Mouse (Mus musculus): ENCODE results near the gene 3110082I17Rik.

DNA sequence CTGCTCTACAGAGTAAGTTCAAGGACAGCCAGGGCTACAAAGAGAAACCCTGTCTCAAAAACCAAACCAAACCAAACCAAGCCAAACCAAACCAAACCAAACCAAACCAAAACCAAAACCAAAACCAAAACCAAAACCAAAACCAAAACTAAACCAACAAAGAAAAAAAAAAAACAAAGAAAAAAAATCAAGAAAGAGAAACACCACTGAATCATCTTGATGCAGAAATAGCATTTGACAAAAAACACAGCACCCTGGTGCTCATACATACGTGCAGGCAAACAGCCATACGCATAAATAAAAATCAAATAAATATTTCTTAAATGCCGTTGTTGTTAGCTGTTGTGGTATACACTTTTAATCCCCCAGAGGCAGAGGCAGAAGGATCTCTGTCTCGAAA lies 149.8 kb downstream of the 3110082I17Rik start:
- TF ChIP-seq GATA1 (IDR thresholded peaks at IDR 0.05; ENCODE audit: low read length) (no peak), TAL1 (IDR thresholded peaks at IDR 0.05; ENCODE audit: low read length) (no peak)

Data from erythroblast, embryonic 14.5 days (primary cell).